Mouse (Mus musculus): Measurements from ENCODE around the gene Rnf212b. TPM values are rescaled to one million over a fixed set of nuclear protein-coding genes. Genes with fewer than 3 reads are reported as not detected.

Gene Rnf212b
- total RNA-seq, 2 experiments from 2014 or later: 1.3 to 2.0 TPM

GRCm38 (mm10) chr14:54874165-54874564, 60.2 kb downstream of the Rnf212b start:
- DNase-seq: no peak

GRCm38 (mm10) chr14:54875844-54876538, 62.0 kb downstream of the Rnf212b start:
- DNase-seq: no peak

- DNase-seq: peak; percentile 91
Observed at GRCm38 (mm10) chr14:54876539-54877047, 62.7 kb downstream of the Rnf212b start.

- peak; percentile 74 for DNase-seq
Observed at GRCm38 (mm10) chr14:54877048-54877715, 63.2 kb downstream of the Rnf212b start, which contains the start of gene Ppp1r3e. Ppp1r3e (minus strand) TSS chr14:54877550.

GRCm38 (mm10) chr14:54883154-54884021, 69.4 kb downstream of the Rnf212b start, which contains the start of the genes Bcl2l2 and Gm20521:
Bcl2l2 (plus strand) TSS chr14:54883377.
Gm20521 (plus strand) TSS chr14:54883441.
- DNase-seq: peak; percentile 86

- no peak for DNase-seq
Observed at GRCm38 (mm10) chr14:54884022-54884712, 70.2 kb downstream of the Rnf212b start.

- no peak for DNase-seq
Observed at GRCm38 (mm10) chr14:54885309-54885708, 71.4 kb downstream of the Rnf212b start.

GRCm38 (mm10) chr14:54892200-54892599, 78.3 kb downstream of the Rnf212b start, which contains the start of gene Pabpn1:
Pabpn1 (plus strand) TSS chr14:54892500.
- no peak for DNase-seq

GRCm38 (mm10) chr14:54893651-54894181, 79.8 kb downstream of the Rnf212b start:
- DNase-seq: peak; percentile 99

- no peak for DNase-seq
Observed at GRCm38 (mm10) chr14:54894296-54895151, 80.6 kb downstream of the Rnf212b start.

- DNase-seq: no peak
Observed at GRCm38 (mm10) chr14:54897445-54897844, 83.5 kb downstream of the Rnf212b start.

GRCm38 (mm10) chr14:54900383-54900782, 86.4 kb downstream of the Rnf212b start:
- no peak for DNase-seq

GRCm38 (mm10) chr14:54903641-54904040, 89.7 kb downstream of the Rnf212b start:
- DNase-seq: no peak

Other genes with a start within 250 kb of the Rnf212b start
- 1 to 10 TPM; 2.3 to 2.6 TPM for gene Ajuba, start 236.6 kb upstream of the Rnf212b start, total RNA-seq (2021)
- 1 to 10 TPM; 2.9 to 3.4 TPM for gene 4931414P19Rik, start 208.1 kb upstream of the Rnf212b start, total RNA-seq (2021)
- gene Psmb5, start 196.1 kb upstream of the Rnf212b start, total RNA-seq (2021): 100 to 1,000 TPM; 175 to 184 TPM
- gene Psmb11, start 192.7 kb upstream of the Rnf212b start, total RNA-seq (2021): not detected
- not detected for gene Gm17606, start 173.2 kb upstream of the Rnf212b start, total RNA-seq (2021)
- under 1 TPM; 0.28 to 0.38 TPM for gene Cdh24, start 172.8 kb upstream of the Rnf212b start, total RNA-seq (2021)
- gene 1700123O20Rik, start 127.9 kb upstream of the Rnf212b start, total RNA-seq (2021): 10 to 100 TPM in 1 of 2 experiments, 1 to 10 TPM in 1; 8.4 to 10.0 TPM
- gene Acin1, start 127.2 kb upstream of the Rnf212b start, total RNA-seq (2021): 10 to 100 TPM; 61.2 to 78.1 TPM
- not detected for gene Gm29776, start 115.3 kb upstream of the Rnf212b start, total RNA-seq (2021)
- not detected for gene Cebpe, start 102.0 kb upstream of the Rnf212b start, total RNA-seq (2021)
- 10 to 100 TPM; 12.3 to 13.0 TPM for gene Slc7a8, start 32.2 kb upstream of the Rnf212b start, total RNA-seq (2021)
- 1 to 10 TPM; 3.3 to 4.5 TPM for gene Homez, start 56.8 kb downstream of the Rnf212b start, total RNA-seq (2021)
- gene Ppp1r3e, start 63.4 kb downstream of the Rnf212b start, total RNA-seq (2021): 1 to 10 TPM; 3.0 to 3.5 TPM
- gene Bcl2l2, start 69.2 kb downstream of the Rnf212b start, total RNA-seq (2021): 10 to 100 TPM; 21.6 to 24.4 TPM
- gene Gm20521, start 69.3 kb downstream of the Rnf212b start, total RNA-seq (2021): 1 to 10 TPM; 1.3 to 2.3 TPM
- 10 to 100 TPM; 47.1 to 52.7 TPM for gene Pabpn1, start 78.4 kb downstream of the Rnf212b start, total RNA-seq (2021)
- gene Slc22a17, start 99.0 kb downstream of the Rnf212b start, total RNA-seq (2021): 1 to 10 TPM; 2.4 to 2.5 TPM
- gene Efs, start 112.0 kb downstream of the Rnf212b start, total RNA-seq (2021): 1 to 10 TPM; 2.6 to 3.7 TPM
- gene Il25, start 118.6 kb downstream of the Rnf212b start, total RNA-seq (2021): not detected
- gene Cmtm5, start 122.1 kb downstream of the Rnf212b start, total RNA-seq (2021): under 1 TPM; 0.51 to 0.70 TPM
- gene Myh6, start 152.8 kb downstream of the Rnf212b start, total RNA-seq (2021): 100 to 1,000 TPM in 1 of 2 experiments, 10 to 100 TPM in 1; 42.1 to 200 TPM
- gene Gm17428, start 162.8 kb downstream of the Rnf212b start, total RNA-seq (2021): not detected
- gene Myh7, start 180.5 kb downstream of the Rnf212b start, total RNA-seq (2021): 1,000 to 10,000 TPM in 1 of 2 experiments, 100 to 1,000 TPM in 1; 192 to 1,011 TPM
- 10 to 100 TPM; 15.7 to 17.0 TPM for gene Ngdn, start 201.3 kb downstream of the Rnf212b start, total RNA-seq (2021)